Comparison of ENCODE assay signal across 9 mouse cellular contexts in genomic region chr4:155236737-155237385, GRCm38 (mm10). TPM values are rescaled to one million over a fixed set of nuclear protein-coding genes. Genes with fewer than 3 reads are reported as not detected.
DNase-seq lines count a peak whose midpoint lies in the region; ATAC-seq lines count a peak whose summit lies in the region.
"Had no signal": no experiment of that assay in that cellular context is flagged by ENCODE, and none has a peak within 500 bp of the region (broad histone marks: within the 10 kb centered on the region; RNA-seq: fewer than 3 reads in every experiment).

No protein-coding gene starts in this region.

- H3K36me3 ChIP-seq in heart, embryonic 10.5 days, result no peaks in the 10 kb centered on the region
- no peaks in the 10 kb centered on the region for H3K36me3 ChIP-seq in neural tube, embryonic 13.5 days
- no peaks in the 10 kb centered on the region for H3K36me3 ChIP-seq in limb, embryonic 15.5 days
- H3K36me3 ChIP-seq in stomach, embryonic 14.5 days (ENCODE audit: control insufficient read depth, insufficient read depth, low read length), result no peaks in the 10 kb centered on the region

- peaks cover 54% of the 10 kb centered on the region for H3K4me1 ChIP-seq in heart, embryonic 10.5 days
- H3K4me1 ChIP-seq in neural tube, embryonic 13.5 days (replicated peaks), result peaks cover 42% of the 10 kb centered on the region
- peaks cover 76% of the 10 kb centered on the region for H3K4me1 ChIP-seq in limb, embryonic 15.5 days
- H3K4me1 ChIP-seq in stomach, embryonic 14.5 days (ENCODE audit: control insufficient read depth, insufficient read depth, low read length), result peaks cover 39% of the 10 kb centered on the region

- no peak for DNase-seq in heart, embryonic 10.5 days (ENCODE audit: low spot score)
- no peak for DNase-seq in heart, postnatal 36 days
- DNase-seq in neural tube, embryonic 10.5 days (ENCODE audit: extremely low spot score, low spot score), result no peak
- no peak for DNase-seq in gastrocnemius, adult 8-10 months (ENCODE audit: low spot score in 2 of 2)
- DNase-seq in layer of hippocampus, postnatal 14 days (ENCODE audit: low spot score in 2 of 2), result no peak

- 76% methylated on average over 12 of the region's 12 CpGs for WGBS in heart, embryonic 10.5 days
- 76% methylated on average over 12 of the region's 12 CpGs for WGBS in neural tube, embryonic 13.5 days
- 69% methylated on average over 12 of the region's 12 CpGs for WGBS in limb, embryonic 15.5 days
- WGBS in stomach, embryonic 14.5 days, result 77% methylated on average over 12 of the region's 12 CpGs

- no peak overlapping the region for H3K4me3 ChIP-seq in heart, embryonic 10.5 days
- H3K4me3 ChIP-seq in neural tube, embryonic 13.5 days, result no peak overlapping the region
- no peak overlapping the region for H3K4me3 ChIP-seq in limb, embryonic 15.5 days
- no peak overlapping the region for H3K4me3 ChIP-seq in stomach, embryonic 14.5 days (ENCODE audit: low read depth, low read length)

- H3K9ac ChIP-seq in neural tube, embryonic 13.5 days, result 0 out of 2 replicates have a peak overlapping the region, but pooled peaks have one; percentile 26
- no peak overlapping the region for H3K9ac ChIP-seq in limb, embryonic 15.5 days
- H3K9ac ChIP-seq in stomach, embryonic 14.5 days (replicated peaks; ENCODE audit: low read depth, low read length), result no peak overlapping the region

- intact Hi-C loops in heart, postnatal 36 days (cut with DNase I), result no loop called here

- no peak for ATAC-seq in neural tube, embryonic 13.5 days (ENCODE audit: low read depth)
- no peak for ATAC-seq in limb, embryonic 15.5 days (ENCODE audit: insufficient number of reproducible peaks, low FRiP score, low TSS enrichment, low read depth)
- no peak for ATAC-seq in stomach, embryonic 14.5 days (ENCODE audit: insufficient number of reproducible peaks, insufficient read depth, low FRiP score, low read depth)
- ATAC-seq: CD4-positive, CD25-positive, alpha-beta regulatory T cell, adult 4 months had no signal

- H3K9me3 ChIP-seq in heart, embryonic 10.5 days, result no peaks in the 10 kb centered on the region
- H3K9me3 ChIP-seq in neural tube, embryonic 13.5 days, result no peaks in the 10 kb centered on the region
- no peaks in the 10 kb centered on the region for H3K9me3 ChIP-seq in limb, embryonic 15.5 days
- H3K9me3 ChIP-seq in stomach, embryonic 14.5 days (ENCODE audit: control insufficient read depth, low read depth, low read length), result no peaks in the 10 kb centered on the region

- H3K27me3 ChIP-seq in heart, embryonic 10.5 days (ENCODE audit: insufficient read depth, poor library complexity, severe bottlenecking), result no peaks in the 10 kb centered on the region
- no peaks in the 10 kb centered on the region for H3K27me3 ChIP-seq in neural tube, embryonic 13.5 days
- H3K27me3 ChIP-seq in limb, embryonic 15.5 days, result no peaks in the 10 kb centered on the region
- H3K27me3 ChIP-seq in stomach, embryonic 14.5 days (ENCODE audit: control insufficient read depth, insufficient read depth, low read length), result no peaks in the 10 kb centered on the region

- peak overlapping the region; percentile 97 for H3K27ac ChIP-seq in heart, embryonic 10.5 days
- H3K27ac ChIP-seq in neural tube, embryonic 13.5 days (replicated peaks), result peak overlapping the region; percentile 94
- H3K27ac ChIP-seq in limb, embryonic 15.5 days, result peak overlapping the region; percentile 99
- H3K27ac ChIP-seq in stomach, embryonic 14.5 days (ENCODE audit: low read length), result peak overlapping the region; percentile 99

- no peak overlapping the region for H3K4me2 ChIP-seq in neural tube, embryonic 13.5 days
- 0 out of 2 replicates have a peak overlapping the region, but pooled peaks have one; percentile 0 for H3K4me2 ChIP-seq in limb, embryonic 15.5 days
- H3K4me2 ChIP-seq in stomach, embryonic 14.5 days (replicated peaks; ENCODE audit: low read depth, low read length), result no peak overlapping the region

RNA-seq across cellular contexts. Expression of gene Faap20, which starts 12.7 kb away (rescaled TPM):
- polyA plus RNA-seq in heart, embryonic 10.5 days (2016; fragmentation: Nextera tagmentation; extraction: Ambion mirVana), result 77.0 and 87.4 TPM in 2 replicates
- total RNA-seq in heart, postnatal 36 days (2021), result 10 to 100 TPM; 14.5 to 18.3 TPM
- polyA plus RNA-seq in neural tube, embryonic 13.5 days (2015; fragmentation: Nextera tagmentation; extraction: Ambion mirVana), result 76.3 and 84.2 TPM in 2 replicates
- polyA plus RNA-seq in limb, embryonic 15.5 days (2015; fragmentation: Nextera tagmentation; extraction: Ambion mirVana), result 74.0 and 76.2 TPM in 2 replicates
- 63.2 and 65.0 TPM in 2 replicates for polyA plus RNA-seq in stomach, embryonic 14.5 days (2014; fragmentation: Nextera tagmentation; extraction: Ambion mirVana)
- total RNA-seq in gastrocnemius, adult 8-10 months (2022), result 1 to 10 TPM; 3.6 to 6.8 (median 5.0) TPM
- 10 to 100 TPM; 24.2 to 24.5 TPM for total RNA-seq in layer of hippocampus, postnatal 14 days (2021)

RNA-seq across cellular contexts. Expression of gene Ski, which starts 14.5 kb away (rescaled TPM):
- polyA plus RNA-seq in heart, embryonic 10.5 days (2016; fragmentation: Nextera tagmentation; extraction: Ambion mirVana), result 7.5 and 11.3 TPM in 2 replicates
- total RNA-seq in heart, postnatal 36 days (2021), result 10 to 100 TPM; 53.3 to 56.8 TPM
- 11.3 and 12.2 TPM in 2 replicates for polyA plus RNA-seq in neural tube, embryonic 13.5 days (2015; fragmentation: Nextera tagmentation; extraction: Ambion mirVana)
- 25.2 and 26.8 TPM in 2 replicates for polyA plus RNA-seq in limb, embryonic 15.5 days (2015; fragmentation: Nextera tagmentation; extraction: Ambion mirVana)
- 29.6 and 32.0 TPM in 2 replicates for polyA plus RNA-seq in stomach, embryonic 14.5 days (2014; fragmentation: Nextera tagmentation; extraction: Ambion mirVana)
- 10 to 100 TPM; 25.8 to 29.6 (median 28.3) TPM for total RNA-seq in gastrocnemius, adult 8-10 months (2022)
- 100 to 1,000 TPM; 115 to 117 TPM for total RNA-seq in layer of hippocampus, postnatal 14 days (2021)
